ENCODE assay signal across 8 mouse cellular contexts in genomic region chrX:164373081-164373480, GRCm38 (mm10). TPM values are rescaled to one million over a fixed set of nuclear protein-coding genes. Genes with fewer than 3 reads are reported as not detected.
DNase-seq lines count a peak whose midpoint lies in the region; ATAC-seq lines count a peak whose summit lies in the region.
"Had no signal": no experiment of that assay in that cellular context is flagged by ENCODE, and none has a peak within 500 bp of the region (broad histone marks: within the 10 kb centered on the region; RNA-seq: fewer than 3 reads in every experiment).

Gene Vegfd (plus strand): TSS chrX:164373378.

- H3K4me3 ChIP-seq in brown adipose tissue, adult 24 weeks (ENCODE audit: insufficient read depth, low read depth, low read length) = peak within 1 kb of the TSS; percentile 24
- no peak within 1 kb of the TSS for H3K4me3 ChIP-seq in heart, embryonic 14.5 days (ENCODE audit: control insufficient read depth in 1 of 2, insufficient read depth in 1 of 2, low read depth in 1 of 2, low read length in 2 of 2)

- H3K9me3 ChIP-seq in heart, embryonic 14.5 days (ENCODE audit: control insufficient read depth, low read length) = no peaks in the 10 kb centered on the region

- H3K36me3 ChIP-seq in heart, embryonic 14.5 days (ENCODE audit: control insufficient read depth, insufficient read depth, low read length) = no peaks in the 10 kb centered on the region

- H3K4me2 ChIP-seq in heart, embryonic 14.5 days (ENCODE audit: low read length) = peak within 1 kb of the TSS; percentile 23; the same call in 1 of the 2 replicates

- ATAC-seq in heart, embryonic 14.5 days (ENCODE audit: insufficient number of reproducible peaks, insufficient read depth, low FRiP score, low read depth) = no peak

- WGBS in heart, embryonic 14.5 days = 20% methylated on average over 3 of the region's 3 CpGs

- peak; percentile 94 for DNase-seq in adipocyte (ENCODE audit: low spot score)
- DNase-seq in left cerebral cortex, adult 18-20 months (ENCODE audit: low spot score in 2 of 2) = peak; percentile 35 to 48
- DNase-seq in ovary, postnatal 14 days (ENCODE audit: low spot score) = peak; percentile 36
- no peak for DNase-seq in retina, postnatal 1 day
- DNase-seq in cerebellum, adult 11 months = no peak

- H3K27me3 ChIP-seq in heart, embryonic 14.5 days (ENCODE audit: control insufficient read depth, insufficient read depth, low read length) = no peaks in the 10 kb centered on the region

- H3K4me1 ChIP-seq in brown adipose tissue, adult 24 weeks (ENCODE audit: control insufficient read depth, insufficient read depth, insufficient read length, low read length) = no peaks in the 10 kb centered on the region
- no peaks in the 10 kb centered on the region for H3K4me1 ChIP-seq in heart, embryonic 14.5 days (ENCODE audit: control insufficient read depth in 2 of 2, insufficient read depth in 2 of 2, low read length in 2 of 2)

- H3K9ac ChIP-seq in heart, embryonic 14.5 days (ENCODE audit: low read length) = no peak within 1 kb of the TSS

- H3K27ac ChIP-seq in brown adipose tissue, adult 24 weeks (replicated peaks; ENCODE audit: low read depth, low read length) = peak within 1 kb of the TSS; percentile 31; the same call in 1 of the 2 replicates
- H3K27ac ChIP-seq in heart, embryonic 14.5 days (replicated peaks in 1 of 2; ENCODE audit: control insufficient read depth in 1 of 2, insufficient read depth in 1 of 2, low read depth in 2 of 2, low read length in 2 of 2) = peak within 1 kb of the TSS in 1 of 2 experiments; percentile 33; a peak in 2 of 4 replicates

RNA-seq across cellular contexts. Expression of gene Vegfd, which starts in this region (rescaled TPM):
- polyA plus RNA-seq in brown adipose tissue, adult 24 weeks (2012; ENCODE audit: insufficient read depth, insufficient read length, missing spikeins) = 5.1 and 5.9 TPM in 2 replicates
- polyA plus RNA-seq in heart, embryonic 14.5 days (2014; fragmentation: Nextera tagmentation; extraction: Ambion mirVana) = 4.1 and 4.5 TPM in 2 replicates
- 1 to 10 TPM; 1.8 to 2.4 TPM for total RNA-seq in left cerebral cortex, adult 18-20 months (2021)
- total RNA-seq: common myeloid progenitor, adult 5-6 weeks had no signal

Comparison
In these comparisons a context has a peak if more than half of its experiments do, and no peak if none do; other contexts are left out.
1. DNase-seq: peak in adipocyte (single experiment), left cerebral cortex, adult 18-20 months (2 of 2) and ovary, postnatal 14 days (single experiment); none in retina, postnatal 1 day (single experiment) and cerebellum, adult 11 months (single experiment).